Mouse (Mus musculus): Measurements from ENCODE around the gene Elfn1.

GRCm38 (mm10) chr5:139862759-139863158, 45.0 kb upstream of the Elfn1 start:
- TF ChIP-seq POLR2A (IDR thresholded peaks at IDR 0.05; ENCODE audit: low read depth, low read length), result no peak
- TF ChIP-seq CTCF (conservative IDR thresholded peaks at IDR 0.05 in 1 of 2, IDR thresholded peaks at IDR 0.05 in 1 of 2; ENCODE audit: low read depth in 2 of 2, low read length in 2 of 2), result no peak
- no peak for TF ChIP-seq ZNF384 (IDR thresholded peaks at IDR 0.05; ENCODE audit: low read depth, low read length)
- no peak for TF ChIP-seq EP300 (IDR thresholded peaks at IDR 0.05; ENCODE audit: low read length)
- no peak for TF ChIP-seq E2F4 (IDR thresholded peaks at IDR 0.05; ENCODE audit: insufficient replicate concordance, low read depth, low read length)
- no peak for TF ChIP-seq HCFC1 (IDR thresholded peaks at IDR 0.05; ENCODE audit: low read depth, low read length)
- TF ChIP-seq TCF12 (IDR thresholded peaks at IDR 0.05; ENCODE audit: low read depth, low read length), result no peak
- TF ChIP-seq RCOR1 (conservative IDR thresholded peaks at IDR 0.05; ENCODE audit: low read depth, low read length), result no peak
- TF ChIP-seq UBTF (IDR thresholded peaks at IDR 0.05; ENCODE audit: low read depth, low read length), result no peak
- no peak for TF ChIP-seq MAFK (IDR thresholded peaks at IDR 0.05; ENCODE audit: insufficient replicate concordance, low read length)
- TF ChIP-seq USF1 (IDR thresholded peaks at IDR 0.05; ENCODE audit: low read depth, low read length), result no peak
- TF ChIP-seq RAD21 (IDR thresholded peaks at IDR 0.05; ENCODE audit: low read depth, low read length), result no peak
- no peak for TF ChIP-seq JUND (conservative IDR thresholded peaks at IDR 0.05; ENCODE audit: low read depth, low read length)
